Mouse (Mus musculus) midbrain, embryonic 16.5 days (tissue): ENCODE measurements around the gene Hspb7. TPM values are rescaled to one million over a fixed set of nuclear protein-coding genes. Genes with fewer than 3 reads are reported as not detected.

Source experiments
- ATAC-seq: fragments of 200-750 bp; cut with Nextera tagmentation; 2 replicates; pipeline ENCODE4 v1.8.0; 2017; ENCODE audit warnings: moderate TSS enrichment
- H3K27ac ChIP-seq: fragments of 300-500 bp; sonication (generic); 2 replicates; pipeline ENCODE4 v1.5.1; 2014; ENCODE audit warnings: mild to moderate bottlenecking, low read length, mixed read lengths
- H3K27me3 ChIP-seq: fragments of 300-500 bp; sonication (generic); 2 replicates; pipeline ENCODE4 v1.6.1; 2014; ENCODE audit warnings: low read depth, low read length, mixed read lengths; ENCODE audit not compliant: control insufficient read depth, insufficient read depth
- H3K36me3 ChIP-seq: fragments of 300-500 bp; sonication (generic); 2 replicates; pipeline ENCODE4 v1.6.1; 2014; ENCODE audit warnings: mild to moderate bottlenecking, low read length, moderate library complexity, mixed read lengths; ENCODE audit not compliant: control insufficient read depth, insufficient read depth
- H3K4me1 ChIP-seq: fragments of 300-500 bp; sonication (generic); 2 replicates; pipeline ENCODE4 v1.6.1; 2014; ENCODE audit warnings: mild to moderate bottlenecking, low read length, mixed read lengths; ENCODE audit not compliant: control insufficient read depth, insufficient read depth
- H3K4me2 ChIP-seq: fragments of 300-500 bp; sonication (generic); 2 replicates; pipeline ENCODE4 v1.6.1; 2014; ENCODE audit warnings: mild to moderate bottlenecking, low read length, mixed read lengths
- H3K4me3 ChIP-seq: fragments of 300-500 bp; sonication (generic); 2 replicates; pipeline ENCODE4 v1.5.1; 2014; ENCODE audit warnings: low read depth, mild to moderate bottlenecking, low read length, moderate library complexity, mixed read lengths
- H3K9ac ChIP-seq: fragments of 300-500 bp; sonication (generic); 2 replicates; pipeline ENCODE4 v1.6.1; 2014; ENCODE audit warnings: low read depth, low read length, mixed read lengths
- H3K9me3 ChIP-seq: fragments of 300-500 bp; sonication (generic); replicated peaks from 2 replicates; pipeline ENCODE4 v1.6.1; 2014; ENCODE audit warnings: mild to moderate bottlenecking, low read length, mixed read lengths; ENCODE audit not compliant: control insufficient read depth, poor library complexity, severe bottlenecking
- WGBS: fragments of 180-500 bp; shearing (Covaris S2); extraction: QIAGEN DNeasy Blood & Tissue Kit; methylation state at CpG from one replicate; pipeline ENCODE4 v1.1.7; 2014; 5-methylcytosine and 5-hydroxymethylcytosine counted together
- polyA plus RNA-seq: library from polyadenylated mRNA; unstranded; fragments of >200 nt; fragmentation: Nextera tagmentation; extraction: Ambion mirVana; gene quantifications from 2 replicates; pipeline ENCODE4 v1.2.1, GENCODE M21; 2015

Gene Hspb7
- polyA plus RNA-seq, 1 experiment from 2014 or later = not detected

DNA sequence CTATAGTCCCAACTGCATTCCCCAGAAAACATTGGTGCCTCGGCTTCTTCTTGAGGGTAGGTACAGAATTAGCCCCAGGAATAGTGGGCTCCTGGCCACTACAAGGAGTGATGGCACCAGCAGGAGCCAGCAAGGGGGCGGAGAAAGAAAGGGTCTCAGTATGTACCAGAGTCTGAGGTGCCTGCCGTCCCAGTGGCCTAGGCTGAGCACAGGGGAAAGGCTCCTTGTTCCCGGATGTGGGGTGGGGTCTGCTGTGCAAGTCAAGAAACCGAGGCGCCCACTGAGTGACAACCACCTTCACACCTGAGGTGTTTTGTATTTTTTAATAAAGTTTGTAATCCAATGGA, 47.0 kb downstream of the Hspb7 start:
- whole genome bisulfite sequencing = 78% methylated on average over 6 of the region's 6 CpGs
- peaks cover 82% of the 10 kb centered on the region for H3K36me3 ChIP-seq
- no peaks in the 10 kb centered on the region for H3K9me3 ChIP-seq
- H3K4me3 ChIP-seq = no peak overlapping the region
- no peak for ATAC-seq
- no peak overlapping the region for H3K4me2 ChIP-seq
- H3K9ac ChIP-seq = no peak overlapping the region
- no peaks in the 10 kb centered on the region for H3K4me1 ChIP-seq
- H3K27ac ChIP-seq = no peak overlapping the region
- H3K27me3 ChIP-seq = no peaks in the 10 kb centered on the region

- Histone ChIP-seq H3K4me3 (no peak overlapping the region), H3K27ac (no peak overlapping the region), H3K36me3 (peaks cover 84% of the 10 kb centered on the region), H3K4me1 (no peaks in the 10 kb centered on the region), H3K9me3 (no peaks in the 10 kb centered on the region), H3K9ac (no peak overlapping the region), H3K27me3 (no peaks in the 10 kb centered on the region), H3K4me2 (no peak overlapping the region)
- no peak for ATAC-seq
- 62% methylated on average over 10 of the region's 10 CpGs for WGBS
Observed at GRCm38 (mm10) chr4:141468576-141468975, 48.0 kb downstream of the Hspb7 start.

DNA sequence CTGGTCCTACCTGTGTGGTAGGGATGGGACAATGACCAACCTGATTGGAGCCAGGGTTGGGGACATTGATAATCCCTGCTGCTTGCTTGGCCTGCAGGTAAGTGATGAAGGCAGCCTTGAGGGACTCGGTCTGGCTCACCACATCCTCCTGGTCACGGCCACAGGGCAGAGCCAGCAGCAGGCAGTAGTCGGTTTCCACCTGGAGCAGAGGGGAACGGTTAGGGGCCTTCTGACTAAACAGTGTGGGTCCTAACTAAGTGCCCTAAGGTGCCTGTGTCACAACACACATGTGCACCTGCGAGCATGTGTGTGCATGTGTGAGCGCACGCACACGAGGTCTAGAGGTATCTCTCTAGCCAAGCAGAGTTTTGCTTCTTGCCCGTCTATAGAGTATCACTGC, 48.8 kb downstream of the Hspb7 start:
- WGBS = 96% methylated on average over 9 of the region's 9 CpGs
- H3K4me3 ChIP-seq = no peak overlapping the region
- H3K36me3 ChIP-seq = peaks cover 82% of the 10 kb centered on the region
- H3K9me3 ChIP-seq = no peaks in the 10 kb centered on the region
- no peaks in the 10 kb centered on the region for H3K27me3 ChIP-seq
- H3K27ac ChIP-seq = no peak overlapping the region
- no peaks in the 10 kb centered on the region for H3K4me1 ChIP-seq
- H3K4me2 ChIP-seq = no peak overlapping the region
- ATAC-seq = no peak
- no peak overlapping the region for H3K9ac ChIP-seq

DNA sequence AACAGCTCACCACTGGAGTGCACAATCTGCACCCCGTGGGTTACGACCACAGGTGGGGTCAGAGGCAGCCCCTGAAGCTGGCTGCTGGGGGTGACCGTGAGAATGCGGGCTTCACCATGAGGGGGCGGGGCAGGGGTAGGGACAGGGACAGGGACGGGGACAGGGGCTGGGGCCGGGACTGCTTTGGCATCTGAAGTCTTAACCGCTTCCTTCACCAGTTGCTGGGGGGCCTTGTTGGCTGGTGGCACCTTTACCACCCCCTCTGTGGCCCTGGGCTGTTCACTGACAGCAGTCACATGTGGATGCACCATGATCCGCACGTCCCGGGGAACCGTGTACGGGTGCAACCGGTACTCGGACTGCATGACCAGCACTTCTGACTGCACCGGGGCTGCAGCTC, 50.9 kb downstream of the Hspb7 start:
- Histone ChIP-seq H3K9me3 (no peaks in the 10 kb centered on the region), H3K4me1 (no peaks in the 10 kb centered on the region), H3K36me3 (peaks cover 84% of the 10 kb centered on the region), H3K4me3 (no peak overlapping the region), H3K4me2 (no peak overlapping the region), H3K27ac (no peak overlapping the region), H3K9ac (no peak overlapping the region), H3K27me3 (no peaks in the 10 kb centered on the region)
- no peak for ATAC-seq
- WGBS = 95% methylated on average over 16 of the region's 16 CpGs

- Histone ChIP-seq H3K9ac (no peak overlapping the region), H3K36me3 (peaks cover 82% of the 10 kb centered on the region), H3K9me3 (no peaks in the 10 kb centered on the region), H3K27ac (no peak overlapping the region), H3K27me3 (no peaks in the 10 kb centered on the region), H3K4me3 (no peak overlapping the region), H3K4me2 (no peak overlapping the region), H3K4me1 (no peaks in the 10 kb centered on the region)
- 93% methylated on average over 32 of the region's 32 CpGs for WGBS
- no peak for ATAC-seq
Observed at GRCm38 (mm10) chr4:141472641-141473321, 52.2 kb downstream of the Hspb7 start.

GRCm38 (mm10) chr4:141474431-141474830, 53.9 kb downstream of the Hspb7 start:
- ATAC-seq = no peak
- Histone ChIP-seq H3K4me1 (no peaks in the 10 kb centered on the region), H3K36me3 (peaks cover 86% of the 10 kb centered on the region), H3K4me3 (no peak overlapping the region), H3K4me2 (no peak overlapping the region), H3K9ac (no peak overlapping the region), H3K9me3 (no peaks in the 10 kb centered on the region), H3K27ac (no peak overlapping the region), H3K27me3 (no peaks in the 10 kb centered on the region)
- 91% methylated on average over 19 of the region's 19 CpGs for WGBS

Other genes starting within 250 kb of the Hspb7 start
- gene Rsg1, start 206.8 kb upstream of the Hspb7 start, polyA plus RNA-seq = 7.9 and 10.5 TPM in 2 replicates
- gene Arhgef19, start 181.3 kb upstream of the Hspb7 start, polyA plus RNA-seq = 1.1 and 1.3 TPM in 2 replicates
- gene Epha2, start 119.5 kb upstream of the Hspb7 start, polyA plus RNA-seq = 0.94 and 1.0 TPM in 2 replicates
- gene Fam131c, start 52.6 kb upstream of the Hspb7 start, polyA plus RNA-seq = 39.5 and 50.1 TPM in 2 replicates
- gene Clcnka, start 22.1 kb upstream of the Hspb7 start, polyA plus RNA-seq = 0.19 TPM in 1 of 2 replicates, not detected in the other
- gene Clcnkb, start 4.8 kb upstream of the Hspb7 start, polyA plus RNA-seq = not detected in 2 replicates
- 0.62 TPM in 1 of 2 replicates, not detected in the other for gene Srarp, start 15.3 kb downstream of the Hspb7 start, polyA plus RNA-seq
- gene Zbtb17, start 23.9 kb downstream of the Hspb7 start, polyA plus RNA-seq = 42.7 and 48.2 TPM in 2 replicates
- gene Spen, start 117.8 kb downstream of the Hspb7 start, polyA plus RNA-seq = 13.6 and 19.2 TPM in 2 replicates
- 35.6 and 37.8 TPM in 2 replicates for gene Fblim1, start 185.3 kb downstream of the Hspb7 start, polyA plus RNA-seq
- 0.14 and 0.43 TPM in 2 replicates for gene Tmem82, start 197.9 kb downstream of the Hspb7 start, polyA plus RNA-seq
- 0.27 and 0.45 TPM in 2 replicates for gene Slc25a34, start 203.0 kb downstream of the Hspb7 start, polyA plus RNA-seq
- 7.9 and 8.4 TPM in 2 replicates for gene Plekhm2, start 244.1 kb downstream of the Hspb7 start, polyA plus RNA-seq